ENCODE assay signal across 30 mouse cellular contexts in genomic region chr7:144911121-144911520, GRCm38 (mm10). TPM values are rescaled to one million over a fixed set of nuclear protein-coding genes. Genes with fewer than 3 reads are reported as not detected.
DNase-seq lines count a peak whose midpoint lies in the region; TF ChIP-seq lines count a peak whose summit lies in the region.
"Had no signal": no experiment of that assay in that cellular context is flagged by ENCODE, and none has a peak within 500 bp of the region (broad histone marks: within the 10 kb centered on the region; RNA-seq: fewer than 3 reads in every experiment).

No protein-coding gene starts in this region.

- no peak overlapping the region for H3K9ac ChIP-seq in MEL (ENCODE audit: control insufficient read depth, low read depth, low read length, poor library complexity, severe bottlenecking)
- H3K9ac ChIP-seq: embryonic facial prominence, embryonic 13.5 days; forebrain, embryonic 12.5 days; forebrain, embryonic 15.5 days; heart, embryonic 12.5 days; heart, embryonic 15.5 days; hindbrain, embryonic 13.5 days; intestine, embryonic 15.5 days had no signal

- no peak for TF ChIP-seq RAD21 in MEL (IDR thresholded peaks at IDR 0.05; ENCODE audit: low read depth, low read length)

- H3K27me3 ChIP-seq in MEL (ENCODE audit: control insufficient read depth in 1 of 2, insufficient read depth in 2 of 2, low read length in 2 of 2): no peaks in the 10 kb centered on the region
- H3K27me3 ChIP-seq: forebrain, embryonic 15.5 days; heart, embryonic 12.5 days; intestine, embryonic 15.5 days had no signal

- H3K27ac ChIP-seq in MEL (ENCODE audit: control insufficient read depth, low read depth, low read length): no peak overlapping the region
- H3K27ac ChIP-seq: embryonic facial prominence, embryonic 10.5 days; embryonic facial prominence, embryonic 13.5 days; forebrain, embryonic 12.5 days; forebrain, embryonic 15.5 days; gastrocnemius, adult 2 months; heart, embryonic 15.5 days; hindbrain, embryonic 10.5 days; hindbrain, embryonic 13.5 days; intestine, embryonic 15.5 days had no signal

- TF ChIP-seq POLR2A in MEL (IDR thresholded peaks at IDR 0.05; ENCODE audit: control insufficient read depth in 1 of 2, insufficient read depth in 1 of 2, low read depth in 1 of 2, low read length in 2 of 2, poor library complexity in 1 of 2): no peak

- H3K36me3 ChIP-seq in MEL (ENCODE audit: control insufficient read depth in 1 of 2, insufficient read depth in 2 of 2, low read length in 2 of 2): peaks cover 0 to 2% of the 10 kb centered on the region in 2 experiments; a peak in 1 of 4 replicates
- H3K36me3 ChIP-seq: embryonic facial prominence, embryonic 10.5 days; embryonic facial prominence, embryonic 13.5 days; forebrain, embryonic 12.5 days; forebrain, embryonic 15.5 days; heart, embryonic 12.5 days; heart, embryonic 15.5 days; hindbrain, embryonic 10.5 days; hindbrain, embryonic 13.5 days; intestine, embryonic 15.5 days had no signal

- H3K4me3 ChIP-seq in MEL (ENCODE audit: control insufficient read depth in 1 of 2, insufficient read depth in 1 of 2, low read depth in 2 of 2, low read length in 2 of 2): no peak overlapping the region
- H3K4me3 ChIP-seq: embryonic facial prominence, embryonic 10.5 days; embryonic facial prominence, embryonic 13.5 days; erythroblast, embryonic 14.5 days; forebrain, embryonic 12.5 days; forebrain, embryonic 15.5 days; gastrocnemius, adult 2 months; heart, embryonic 12.5 days; heart, embryonic 15.5 days; hindbrain, embryonic 10.5 days; hindbrain, embryonic 13.5 days; intestine, embryonic 15.5 days had no signal

- TF ChIP-seq CTCF in MEL (IDR thresholded peaks at IDR 0.05 in 2 of 3, conservative IDR thresholded peaks at IDR 0.05 in 1 of 3; ENCODE audit: control insufficient read depth in 1 of 3, insufficient read depth in 1 of 3, low read depth in 2 of 3, low read length in 3 of 3, poor library complexity in 1 of 3, severe bottlenecking in 1 of 3): no peak

- DNase-seq in frontal cortex, postnatal 36 days (ENCODE audit: low spot score in 2 of 2): peak; percentile 53 to 74
- no peak for DNase-seq in frontal cortex, postnatal 14 days (ENCODE audit: low spot score in 2 of 2)
- DNase-seq in right cerebral cortex, adult 18-20 months: peak; percentile 39
- no peak for DNase-seq in right cerebral cortex, postnatal 10 days (ENCODE audit: low spot score in 2 of 2)
- no peak for DNase-seq in MEL (ENCODE audit: low read depth, low spot score)
- DNase-seq in gastrocnemius, postnatal 14 days: no peak
- DNase-seq: adrenal gland, adult 8-10 months; adrenal gland, postnatal 25 days; B cell, adult 2 months; cerebellum, adult 18-20 months; cerebellum, adult 9-11 months; cerebellum, postnatal 25 days; embryo, embryonic 11 days; gastrocnemius, adult 2 months; gastrocnemius, postnatal 25 days; heart, adult 18-20 months; heart, postnatal 10 days; heart, postnatal 36 days had no signal

- H3K4me1 ChIP-seq in MEL (ENCODE audit: control insufficient read depth in 1 of 2, insufficient read depth in 2 of 2, low read length in 2 of 2): peaks cover 2 to 6% of the 10 kb centered on the region in 2 experiments; a peak in 3 of 4 replicates

- H3K79me2 ChIP-seq in MEL (ENCODE audit: control insufficient read depth, insufficient read depth, low read length, poor library complexity): peaks cover 5% of the 10 kb centered on the region

- no peak for TF ChIP-seq EP300 in MEL (IDR thresholded peaks at IDR 0.05; ENCODE audit: low read depth in 1 of 2, low read length in 2 of 2)

- intact Hi-C loops in gastrocnemius, postnatal 14 days (cut with DNase I; ENCODE audit: low total_unique reads): no loop called here

- no peaks in the 10 kb centered on the region for H3K9me3 ChIP-seq in MEL (replicated peaks; ENCODE audit: insufficient read depth, low read length)
- H3K9me3 ChIP-seq: embryonic facial prominence, embryonic 10.5 days; embryonic facial prominence, embryonic 13.5 days; forebrain, embryonic 12.5 days; forebrain, embryonic 15.5 days; heart, embryonic 12.5 days; heart, embryonic 15.5 days; hindbrain, embryonic 10.5 days; hindbrain, embryonic 13.5 days; intestine, embryonic 15.5 days had no signal

TF ChIP-seq in MEL, 35 proteins besides CTCF, POLR2A, EP300 and RAD21:
- TF ChIP-seq RCOR1 (IDR thresholded peaks at IDR 0.05; ENCODE audit: low read depth, low read length) (no peak), MYC (IDR thresholded peaks at IDR 0.05; ENCODE audit: low read depth, low read length) (no peak), KAT2A (conservative IDR thresholded peaks at IDR 0.05; ENCODE audit: low read depth, low read length) (no peak), ZKSCAN1 (IDR thresholded peaks at IDR 0.05; ENCODE audit: low read depth, low read length) (no peak), ZC3H11A (IDR thresholded peaks at IDR 0.05; ENCODE audit: low read depth, low read length) (no peak), TCF12 (IDR thresholded peaks at IDR 0.05; ENCODE audit: low read depth, low read length) (no peak), ELF1 (IDR thresholded peaks at IDR 0.05; ENCODE audit: low read depth, low read length) (no peak), TBP (IDR thresholded peaks at IDR 0.05; ENCODE audit: low read depth, low read length) (peak; percentile 98)

RNA-seq across cellular contexts. Expression of gene LTO1, which starts 3.8 kb away (rescaled TPM):
- 10.5 and 18.1 TPM in 2 replicates for total RNA-seq in MEL (2012; rRNA removed)
- polyA plus RNA-seq in MEL (2012; ENCODE audit: insufficient read depth in 1 of 2, insufficient read length in 2 of 2, low read depth in 1 of 2, low replicate concordance in 2 of 2, missing spikeins in 1 of 2): 10 to 100 TPM in 1 of 2 experiments, not detected in 1; 18.4 TPM
- 1 to 10 TPM; 7.6 to 8.5 TPM for total RNA-seq in gastrocnemius, postnatal 14 days (2021)

RNA-seq across cellular contexts. Expression of gene Fgf15, which starts 14.8 kb away (rescaled TPM):
- 11.7 and 19.1 TPM in 2 replicates for total RNA-seq in MEL (2012; rRNA removed)
- 10 to 100 TPM in 1 of 2 experiments, not detected in 1; 16.6 TPM for polyA plus RNA-seq in MEL (2012; ENCODE audit: insufficient read depth in 1 of 2, insufficient read length in 2 of 2, low read depth in 1 of 2, low replicate concordance in 2 of 2, missing spikeins in 1 of 2)
- not detected for total RNA-seq in gastrocnemius, postnatal 14 days (2021)
- total RNA-seq: adrenal gland, postnatal 25 days; gastrocnemius, adult 2 months; gastrocnemius, postnatal 25 days; heart, adult 18-20 months; heart, postnatal 10 days; heart, postnatal 36 days had no signal
- polyA plus RNA-seq: activated CD4-positive, CD25-positive, alpha-beta regulatory T cell, adult 4 months; cortical plate, adult 2 months; erythroblast, embryonic 14.5 days; heart, embryonic 12.5 days; heart, embryonic 15.5 days had no signal

RNA-seq across cellular contexts. Expression of gene Ccnd1, which starts 28.6 kb away (rescaled TPM):
- total RNA-seq in MEL (2012; rRNA removed): 0.08 and 0.13 TPM in 2 replicates
- under 1 TPM in 1 of 2 experiments, not detected in 1; 0.38 TPM for polyA plus RNA-seq in MEL (2012; ENCODE audit: insufficient read depth in 1 of 2, insufficient read length in 2 of 2, low read depth in 1 of 2, low replicate concordance in 2 of 2, missing spikeins in 1 of 2)
- total RNA-seq in gastrocnemius, postnatal 14 days (2021): 10 to 100 TPM; 12.5 to 31.5 TPM

Comparison
In these comparisons a context has a peak if more than half of its experiments do, and no peak if none do; other contexts are left out.
1. DNase-seq: peak in frontal cortex, postnatal 36 days (2 of 2) and right cerebral cortex, adult 18-20 months (single experiment); none in frontal cortex, postnatal 14 days (0 of 2), right cerebral cortex, postnatal 10 days (0 of 2), MEL (single experiment) and gastrocnemius, postnatal 14 days (single experiment).
2. RNA of gene Fgf15, which starts 14.8 kb away (total RNA-seq): 11.7 to 19.1 TPM in MEL; not detected in gastrocnemius, postnatal 14 days; every median in the first group is over 10 times any median in the second.
3. RNA of gene Ccnd1, which starts 28.6 kb away (total RNA-seq): 12.5 to 31.5 TPM in gastrocnemius, postnatal 14 days; 0.08 to 0.13 TPM in MEL; every median in the first group is over 10 times any median in the second.